In the genomic region with DNA sequence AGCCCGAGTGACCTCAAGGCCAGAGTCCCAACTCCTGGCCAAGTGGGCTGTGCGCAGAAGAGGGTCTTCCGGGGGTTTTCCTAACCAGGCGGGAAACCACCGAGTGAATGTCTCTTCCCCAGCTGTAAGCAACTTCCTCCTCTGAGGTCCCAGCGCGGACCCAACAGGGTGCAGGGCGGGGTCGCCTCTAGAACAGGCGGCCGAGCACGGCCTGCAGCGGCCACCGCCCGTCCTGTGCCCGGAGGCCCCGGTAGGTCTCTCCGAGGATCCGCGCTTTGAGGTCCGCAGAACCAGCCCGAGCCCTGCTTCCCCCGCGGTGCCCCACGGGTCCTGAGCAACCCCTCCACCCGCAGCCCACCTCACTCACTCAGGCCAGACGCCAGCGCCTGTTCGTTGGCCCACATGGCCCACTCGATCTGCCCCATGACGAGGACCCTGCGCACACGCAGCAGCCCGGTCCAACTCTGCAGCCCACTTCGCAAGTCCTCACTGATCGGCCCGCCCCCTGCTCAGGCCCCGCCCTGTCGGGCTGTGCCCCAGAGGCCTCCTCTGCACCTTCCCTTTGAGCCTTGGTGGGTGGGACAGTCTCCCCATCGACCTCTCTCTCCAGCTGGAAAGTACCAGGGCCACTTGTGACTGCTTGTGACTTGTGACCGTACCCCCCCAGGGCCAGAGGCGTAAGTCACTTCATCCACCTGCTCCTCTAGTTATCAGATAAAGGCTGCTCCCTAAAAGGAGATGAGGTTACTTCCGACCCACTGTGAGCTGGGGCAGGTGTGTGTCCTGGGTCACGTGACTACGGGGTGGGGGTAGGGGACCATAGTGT, we compare ENCODE assay signal across 8 mouse cellular contexts. TPM values are rescaled to one million over a fixed set of nuclear protein-coding genes. Genes with fewer than 3 reads are reported as not detected.
DNase-seq lines count a peak whose midpoint lies in the region; ATAC-seq lines count a peak whose summit lies in the region.

TSS of gene Cyba (minus strand) at position 488 of the 826 bp plus-strand sequence.

- H3K9ac ChIP-seq in embryonic facial prominence, embryonic 14.5 days (ENCODE audit: low read depth, low read length) = peak within 1 kb of the TSS; percentile 75
- H3K9ac ChIP-seq in heart, embryonic 12.5 days = peak within 1 kb of the TSS; percentile 84
- peak within 1 kb of the TSS; percentile 77 for H3K9ac ChIP-seq in kidney, embryonic 16.5 days (replicated peaks; ENCODE audit: low read length)

- H3K4me3 ChIP-seq in embryonic facial prominence, embryonic 14.5 days (ENCODE audit: low read depth, low read length) = peak within 1 kb of the TSS; percentile 51
- H3K4me3 ChIP-seq in heart, embryonic 12.5 days = peak within 1 kb of the TSS; percentile 63
- H3K4me3 ChIP-seq in kidney, embryonic 16.5 days (ENCODE audit: low read length) = peak within 1 kb of the TSS; percentile 60

- 7% methylated on average over 30 of the region's 45 CpGs for WGBS in embryonic facial prominence, embryonic 14.5 days
- WGBS in heart, embryonic 12.5 days = 4% methylated on average over 45 of the region's 45 CpGs
- WGBS in kidney, embryonic 16.5 days = 3% methylated on average over 44 of the region's 45 CpGs

- no peaks in the 10 kb centered on the region for H3K9me3 ChIP-seq in embryonic facial prominence, embryonic 14.5 days (ENCODE audit: control insufficient read depth, low read length)
- H3K9me3 ChIP-seq in heart, embryonic 12.5 days (replicated peaks) = no peaks in the 10 kb centered on the region; the same call in 1 of the 2 replicates
- H3K9me3 ChIP-seq in kidney, embryonic 16.5 days (ENCODE audit: low read length) = no peaks in the 10 kb centered on the region

- no peaks in the 10 kb centered on the region for H3K27me3 ChIP-seq in embryonic facial prominence, embryonic 14.5 days (replicated peaks; ENCODE audit: control insufficient read depth, insufficient read depth, low read length)
- H3K27me3 ChIP-seq in heart, embryonic 12.5 days (replicated peaks) = no peaks in the 10 kb centered on the region
- H3K27me3 ChIP-seq in kidney, embryonic 16.5 days (ENCODE audit: insufficient read depth, low read length) = no peaks in the 10 kb centered on the region

- intact Hi-C loops in left cerebral cortex, postnatal 25 days (cut with DNase I) = no loop called here

- peak within 1 kb of the TSS; percentile 53; the same call in 1 of the 2 replicates for H3K27ac ChIP-seq in embryonic facial prominence, embryonic 14.5 days (replicated peaks; ENCODE audit: low read depth, low read length)
- peak within 1 kb of the TSS; percentile 59 for H3K27ac ChIP-seq in heart, embryonic 12.5 days (ENCODE audit: poor library complexity, severe bottlenecking)
- peak within 1 kb of the TSS; percentile 79 for H3K27ac ChIP-seq in kidney, embryonic 16.5 days (ENCODE audit: low read length)

- H3K36me3 ChIP-seq in embryonic facial prominence, embryonic 14.5 days (ENCODE audit: control insufficient read depth, insufficient read depth, low read length) = peaks cover 34% of the 10 kb centered on the region
- H3K36me3 ChIP-seq in heart, embryonic 12.5 days = peaks cover 35% of the 10 kb centered on the region
- peaks cover 13% of the 10 kb centered on the region for H3K36me3 ChIP-seq in kidney, embryonic 16.5 days (ENCODE audit: insufficient read depth, low read length)

- peak; percentile 86 for ATAC-seq in embryonic facial prominence, embryonic 14.5 days (ENCODE audit: low read depth)
- peak; percentile 84 for ATAC-seq in heart, embryonic 12.5 days (ENCODE audit: insufficient number of reproducible peaks, low FRiP score)
- ATAC-seq in kidney, embryonic 16.5 days (ENCODE audit: low FRiP score, low TSS enrichment) = peak; percentile 83

- peaks cover 7% of the 10 kb centered on the region for H3K4me1 ChIP-seq in embryonic facial prominence, embryonic 14.5 days (ENCODE audit: control insufficient read depth, insufficient read depth, low read length)
- peaks cover 26% of the 10 kb centered on the region for H3K4me1 ChIP-seq in heart, embryonic 12.5 days (replicated peaks)
- peaks cover 31% of the 10 kb centered on the region for H3K4me1 ChIP-seq in kidney, embryonic 16.5 days (ENCODE audit: insufficient read depth, low read length)

- no peak for DNase-seq in left cerebral cortex, adult 8-10 months (ENCODE audit: low spot score in 2 of 2)
- DNase-seq in left cerebral cortex, postnatal 25 days (ENCODE audit: low spot score in 2 of 2) = no peak
- DNase-seq in embryonic facial prominence, embryonic 14.5 days (ENCODE audit: low spot score) = peak; percentile 74
- DNase-seq in lung, postnatal 25 days (ENCODE audit: low spot score) = peak; percentile 89
- DNase-seq in ovary, postnatal 36 days (ENCODE audit: low spot score) = peak; percentile 70
- peak; percentile 87 for DNase-seq in yolk sac, embryonic 10.5 days (ENCODE audit: low spot score)

- peak within 1 kb of the TSS; percentile 77 for H3K4me2 ChIP-seq in embryonic facial prominence, embryonic 14.5 days (ENCODE audit: low read depth, low read length)
- peak within 1 kb of the TSS; percentile 91 for H3K4me2 ChIP-seq in heart, embryonic 12.5 days
- H3K4me2 ChIP-seq in kidney, embryonic 16.5 days (replicated peaks; ENCODE audit: low read depth, low read length) = peak within 1 kb of the TSS; percentile 87

RNA-seq across cellular contexts. Expression of gene Cyba, which starts in this region (rescaled TPM):
- total RNA-seq in left cerebral cortex, adult 8-10 months (2022) = 10 to 100 TPM in 3 of 4 experiments, 1 to 10 TPM in 1; 9.7 to 38.7 (median 16.8) TPM
- total RNA-seq in left cerebral cortex, postnatal 25 days (2021) = 1 to 10 TPM; 7.8 to 8.4 TPM
- 160 and 173 TPM in 2 replicates for polyA plus RNA-seq in embryonic facial prominence, embryonic 14.5 days (2014; fragmentation: Nextera tagmentation; extraction: Ambion mirVana)
- polyA plus RNA-seq in heart, embryonic 12.5 days (2016; fragmentation: Nextera tagmentation; extraction: Ambion mirVana) = 175 and 182 TPM in 2 replicates
- polyA plus RNA-seq in kidney, embryonic 16.5 days (2015; fragmentation: Nextera tagmentation; extraction: Ambion mirVana) = 385 and 421 TPM in 2 replicates

Comparison
In these comparisons a context has a peak if more than half of its experiments do, and no peak if none do; other contexts are left out.
1. DNase-seq: peak in embryonic facial prominence, embryonic 14.5 days (single experiment), lung, postnatal 25 days (single experiment), ovary, postnatal 36 days (single experiment) and yolk sac, embryonic 10.5 days (single experiment); none in left cerebral cortex, adult 8-10 months (0 of 2) and left cerebral cortex, postnatal 25 days (0 of 2).
2. Peak in every context shown above with its lines, with median percentiles within 50 percentile points of each other: ATAC-seq, H3K27ac ChIP-seq, H3K4me2 ChIP-seq, H3K4me3 ChIP-seq and H3K9ac ChIP-seq.